Comparison of ENCODE assay signal across 8 mouse cellular contexts in genomic region chr9:66060986-66061385, GRCm38 (mm10). TPM values are rescaled to one million over a fixed set of nuclear protein-coding genes. Genes with fewer than 3 reads are reported as not detected.
DNase-seq lines count a peak whose midpoint lies in the region; ATAC-seq lines count a peak whose summit lies in the region.

No protein-coding gene starts in this region.

- H3K4me2 ChIP-seq in kidney, embryonic 15.5 days: peak overlapping the region; percentile 62
- peak overlapping the region; percentile 70 for H3K4me2 ChIP-seq in intestine, embryonic 15.5 days (replicated peaks)
- peak overlapping the region; percentile 83 for H3K4me2 ChIP-seq in neural tube, embryonic 13.5 days

- H3K9ac ChIP-seq in kidney, embryonic 15.5 days: peak overlapping the region; percentile 82
- H3K9ac ChIP-seq in intestine, embryonic 15.5 days: peak overlapping the region; percentile 79
- peak overlapping the region; percentile 93 for H3K9ac ChIP-seq in neural tube, embryonic 13.5 days

- no peaks in the 10 kb centered on the region for H3K27me3 ChIP-seq in kidney, embryonic 15.5 days
- no peaks in the 10 kb centered on the region for H3K27me3 ChIP-seq in intestine, embryonic 15.5 days (replicated peaks)
- H3K27me3 ChIP-seq in neural tube, embryonic 13.5 days: no peaks in the 10 kb centered on the region

- H3K4me3 ChIP-seq in kidney, embryonic 15.5 days (replicated peaks): peak overlapping the region; percentile 80
- peak overlapping the region; percentile 82 for H3K4me3 ChIP-seq in intestine, embryonic 15.5 days (replicated peaks)
- peak overlapping the region; percentile 69 for H3K4me3 ChIP-seq in neural tube, embryonic 13.5 days

- peaks cover 36% of the 10 kb centered on the region for H3K36me3 ChIP-seq in kidney, embryonic 15.5 days
- H3K36me3 ChIP-seq in intestine, embryonic 15.5 days: peaks cover 28% of the 10 kb centered on the region
- H3K36me3 ChIP-seq in neural tube, embryonic 13.5 days: peaks cover 35% of the 10 kb centered on the region

- H3K9me3 ChIP-seq in kidney, embryonic 15.5 days (replicated peaks): no peaks in the 10 kb centered on the region
- no peaks in the 10 kb centered on the region for H3K9me3 ChIP-seq in intestine, embryonic 15.5 days
- H3K9me3 ChIP-seq in neural tube, embryonic 13.5 days: no peaks in the 10 kb centered on the region

- WGBS in kidney, embryonic 15.5 days: 8% methylated on average over 4 of the region's 4 CpGs
- 22% methylated on average over 4 of the region's 4 CpGs for WGBS in intestine, embryonic 15.5 days
- 31% methylated on average over 4 of the region's 4 CpGs for WGBS in neural tube, embryonic 13.5 days

- ATAC-seq in kidney, embryonic 15.5 days (replicated peaks; ENCODE audit: low FRiP score): no peak
- no peak for ATAC-seq in intestine, embryonic 15.5 days
- ATAC-seq in neural tube, embryonic 13.5 days (ENCODE audit: low read depth): no peak

- peaks cover 19% of the 10 kb centered on the region for H3K4me1 ChIP-seq in kidney, embryonic 15.5 days
- peaks cover 18% of the 10 kb centered on the region for H3K4me1 ChIP-seq in intestine, embryonic 15.5 days (replicated peaks)
- H3K4me1 ChIP-seq in neural tube, embryonic 13.5 days (replicated peaks): peaks cover 26% of the 10 kb centered on the region

- H3K27ac ChIP-seq in kidney, embryonic 15.5 days: no peak overlapping the region
- no peak overlapping the region for H3K27ac ChIP-seq in intestine, embryonic 15.5 days
- peak overlapping the region; percentile 89 for H3K27ac ChIP-seq in neural tube, embryonic 13.5 days (replicated peaks)

- no peak for DNase-seq in kidney, adult 8-10 months
- peak; percentile 28 for DNase-seq in c-Kit-positive CD71-positive TER-119-positive erythroid progenitor cells, embryonic 14.5 days (ENCODE audit: low spot score)
- DNase-seq in adrenal gland, adult 2 months: no peak
- no peak for DNase-seq in cerebellum, adult 18-20 months
- DNase-seq in adrenal gland, postnatal 36 days: no peak

RNA-seq across cellular contexts. Expression of gene Ppib, which starts 1.0 kb away (rescaled TPM):
- polyA plus RNA-seq in kidney, embryonic 15.5 days (2015; fragmentation: Nextera tagmentation; extraction: Ambion mirVana): 631 and 634 TPM in 2 replicates
- polyA plus RNA-seq in intestine, embryonic 15.5 days (2015; fragmentation: Nextera tagmentation; extraction: Ambion mirVana): 638 and 715 TPM in 2 replicates
- 420 and 438 TPM in 2 replicates for polyA plus RNA-seq in neural tube, embryonic 13.5 days (2015; fragmentation: Nextera tagmentation; extraction: Ambion mirVana)
- 100 to 1,000 TPM; 245 to 310 TPM for total RNA-seq in adrenal gland, adult 2 months (2021)
- polyA plus RNA-seq in adrenal gland, adult 2 months (2012; rRNA removed): 68.3 and 78.6 TPM in 2 replicates
- 100 to 1,000 TPM; 317 to 322 TPM for total RNA-seq in adrenal gland, postnatal 36 days (2021)

RNA-seq across cellular contexts. Expression of gene Snx22, which starts 8.5 kb away (rescaled TPM):
- 1.4 and 2.3 TPM in 2 replicates for polyA plus RNA-seq in kidney, embryonic 15.5 days (2015; fragmentation: Nextera tagmentation; extraction: Ambion mirVana)
- 1.1 and 1.4 TPM in 2 replicates for polyA plus RNA-seq in intestine, embryonic 15.5 days (2015; fragmentation: Nextera tagmentation; extraction: Ambion mirVana)
- polyA plus RNA-seq in neural tube, embryonic 13.5 days (2015; fragmentation: Nextera tagmentation; extraction: Ambion mirVana): 5.3 and 6.6 TPM in 2 replicates
- total RNA-seq in adrenal gland, adult 2 months (2021): under 1 TPM; 0.29 to 0.48 TPM
- 0.79 and 0.84 TPM in 2 replicates for polyA plus RNA-seq in adrenal gland, adult 2 months (2012; rRNA removed)
- under 1 TPM; 0.26 to 0.30 TPM for total RNA-seq in adrenal gland, postnatal 36 days (2021)
